Mouse (Mus musculus) liver, embryonic 14.5 days (tissue): ENCODE measurements around the gene Acvrl1.

Experiments used
- CTCF ChIP-seq: IDR thresholded peaks from 2 replicates; pipeline ENCODE4 v1.5.1; 2016; ENCODE audit warnings: antibody characterized with exemption, low read depth, control low read depth
- EP300 ChIP-seq: IDR thresholded peaks from 2 replicates; pipeline ENCODE4 v1.6.1; 2016; ENCODE audit warnings: antibody characterized with exemption, low read depth

DNA sequence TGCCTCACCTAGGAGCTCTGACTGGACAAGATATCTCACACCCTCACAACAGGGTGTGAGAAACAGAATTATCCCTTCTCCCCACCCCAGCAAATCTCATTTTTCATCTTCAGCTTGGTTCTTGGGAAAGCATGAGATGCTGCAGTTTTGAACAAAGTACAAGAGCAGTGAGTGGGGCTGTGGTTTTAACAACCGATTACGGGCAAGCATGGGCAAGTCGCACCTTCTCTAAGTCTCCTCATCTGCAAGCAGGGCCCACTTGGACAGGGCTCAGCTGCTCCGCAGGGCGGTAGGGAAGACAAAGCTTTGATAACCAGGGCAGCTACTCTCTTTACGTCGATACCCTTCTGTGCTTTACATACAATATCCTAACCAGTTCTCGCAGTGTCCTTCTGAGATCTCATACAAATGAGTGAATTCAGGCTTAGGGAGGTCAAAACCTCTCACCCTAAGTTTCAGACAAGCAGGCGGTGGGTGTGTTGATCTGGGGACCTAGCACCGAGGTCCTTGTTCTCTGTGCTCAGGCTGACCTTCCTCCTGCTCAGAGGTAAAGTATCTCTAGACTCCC lies 42.2 kb downstream of the Acvrl1 start:
- TF ChIP-seq EP300: no peak
- TF ChIP-seq CTCF: no peak
